In genomic region chr7:125900386-125901161, GRCm38 (mm10) we compare ENCODE assay signal across 16 mouse cellular contexts.
DNase-seq lines count a peak whose midpoint lies in the region; ATAC-seq lines count a peak whose summit lies in the region.
"Had no signal": no experiment of that assay in that cellular context is flagged by ENCODE, and none has a peak within 500 bp of the region (broad histone marks: within the 10 kb centered on the region; RNA-seq: fewer than 3 reads in every experiment).

No protein-coding gene starts in this region.

- WGBS in forebrain, embryonic 14.5 days, result 57% methylated on average over 13 of the region's 13 CpGs
- WGBS in forebrain, embryonic 16.5 days, result 50% methylated on average over 13 of the region's 13 CpGs
- WGBS in hindbrain, embryonic 10.5 days, result 73% methylated on average over 13 of the region's 13 CpGs
- WGBS in hindbrain, embryonic 11.5 days, result 74% methylated on average over 13 of the region's 13 CpGs
- WGBS in hindbrain, embryonic 13.5 days, result 63% methylated on average over 13 of the region's 13 CpGs
- 36% methylated on average over 13 of the region's 13 CpGs for WGBS in midbrain, embryonic 16.5 days

- DNase-seq in forebrain, embryonic 14.5 days (ENCODE audit: low spot score), result peak; percentile 5
- no peak for DNase-seq in hindbrain, embryonic 10.5 days (ENCODE audit: low spot score)
- no peak for DNase-seq in hindbrain, embryonic 11.5 days (ENCODE audit: low spot score)
- no peak for DNase-seq in kidney, postnatal 4 days
- DNase-seq: cerebellum, postnatal 10 days; heart, postnatal 4 days; kidney, adult 11 months; right cerebral cortex, postnatal 14 days had no signal

- H3K27me3 ChIP-seq in forebrain, embryonic 14.5 days (replicated peaks; ENCODE audit: control insufficient read depth, insufficient read depth, low read length), result no peaks in the 10 kb centered on the region
- H3K27me3 ChIP-seq in forebrain, embryonic 16.5 days (replicated peaks; ENCODE audit: control insufficient read depth, insufficient read depth, low read length), result no peaks in the 10 kb centered on the region
- H3K27me3 ChIP-seq in hindbrain, embryonic 10.5 days (ENCODE audit: insufficient read depth, poor library complexity, severe bottlenecking), result no peaks in the 10 kb centered on the region
- H3K27me3 ChIP-seq in hindbrain, embryonic 11.5 days (ENCODE audit: control insufficient read depth, insufficient read depth, low read length), result no peaks in the 10 kb centered on the region
- no peaks in the 10 kb centered on the region for H3K27me3 ChIP-seq in hindbrain, embryonic 13.5 days
- H3K27me3 ChIP-seq in midbrain, embryonic 16.5 days (ENCODE audit: control insufficient read depth, insufficient read depth, low read depth, low read length), result no peaks in the 10 kb centered on the region
- H3K27me3 ChIP-seq: limb, embryonic 12.5 days; neural tube, embryonic 13.5 days; stomach, embryonic 15.5 days had no signal

- H3K27ac ChIP-seq in forebrain, embryonic 14.5 days (ENCODE audit: low read depth, low read length), result no peak overlapping the region
- H3K27ac ChIP-seq in forebrain, embryonic 16.5 days (ENCODE audit: low read length), result no peak overlapping the region; the same call in 1 of the 2 replicates
- H3K27ac ChIP-seq in hindbrain, embryonic 10.5 days, result 0 out of 2 replicates have a peak overlapping the region, but pooled peaks have one; percentile 17
- H3K27ac ChIP-seq in hindbrain, embryonic 11.5 days (ENCODE audit: low read depth, low read length), result no peak overlapping the region
- H3K27ac ChIP-seq in hindbrain, embryonic 13.5 days, result peak overlapping the region; percentile 55; the same call in 1 of the 2 replicates
- no peak overlapping the region for H3K27ac ChIP-seq in midbrain, embryonic 16.5 days (ENCODE audit: low read length)
- H3K27ac ChIP-seq: kidney, postnatal 0 days; limb, embryonic 12.5 days; liver, embryonic 14.5 days; neural tube, embryonic 13.5 days; stomach, embryonic 15.5 days had no signal

- no peak overlapping the region for H3K4me2 ChIP-seq in forebrain, embryonic 14.5 days (ENCODE audit: low read length)
- H3K4me2 ChIP-seq in forebrain, embryonic 16.5 days (ENCODE audit: low read length), result no peak overlapping the region
- no peak overlapping the region for H3K4me2 ChIP-seq in hindbrain, embryonic 11.5 days (replicated peaks; ENCODE audit: low read depth, low read length)
- H3K4me2 ChIP-seq in hindbrain, embryonic 13.5 days, result no peak overlapping the region
- no peak overlapping the region for H3K4me2 ChIP-seq in midbrain, embryonic 16.5 days (ENCODE audit: low read length)
- H3K4me2 ChIP-seq: limb, embryonic 12.5 days; neural tube, embryonic 13.5 days; stomach, embryonic 15.5 days had no signal

- no peak overlapping the region for H3K4me3 ChIP-seq in forebrain, embryonic 14.5 days (ENCODE audit: low read depth, low read length)
- no peak overlapping the region for H3K4me3 ChIP-seq in forebrain, embryonic 16.5 days (replicated peaks; ENCODE audit: low read length)
- H3K4me3 ChIP-seq in hindbrain, embryonic 10.5 days, result no peak overlapping the region
- H3K4me3 ChIP-seq in hindbrain, embryonic 11.5 days (ENCODE audit: low read depth, low read length), result no peak overlapping the region
- no peak overlapping the region for H3K4me3 ChIP-seq in hindbrain, embryonic 13.5 days
- no peak overlapping the region for H3K4me3 ChIP-seq in midbrain, embryonic 16.5 days (ENCODE audit: low read depth, low read length)
- H3K4me3 ChIP-seq: limb, embryonic 12.5 days; neural tube, embryonic 13.5 days; stomach, embryonic 15.5 days had no signal

- H3K9ac ChIP-seq in forebrain, embryonic 14.5 days (ENCODE audit: low read length), result no peak overlapping the region
- H3K9ac ChIP-seq in forebrain, embryonic 16.5 days (replicated peaks; ENCODE audit: low read depth, low read length), result no peak overlapping the region
- H3K9ac ChIP-seq in hindbrain, embryonic 11.5 days (ENCODE audit: low read depth, low read length), result no peak overlapping the region
- no peak overlapping the region for H3K9ac ChIP-seq in hindbrain, embryonic 13.5 days
- H3K9ac ChIP-seq in midbrain, embryonic 16.5 days (ENCODE audit: low read depth, low read length), result no peak overlapping the region
- H3K9ac ChIP-seq: limb, embryonic 12.5 days; liver, embryonic 14.5 days; neural tube, embryonic 13.5 days; stomach, embryonic 15.5 days had no signal

- H3K4me1 ChIP-seq in forebrain, embryonic 14.5 days (ENCODE audit: control insufficient read depth, insufficient read depth, low read length), result no peaks in the 10 kb centered on the region
- peaks cover 9% of the 10 kb centered on the region for H3K4me1 ChIP-seq in forebrain, embryonic 16.5 days (replicated peaks; ENCODE audit: control insufficient read depth, insufficient read depth, low read length)
- peaks cover 13% of the 10 kb centered on the region; the same call in 1 of the 2 replicates for H3K4me1 ChIP-seq in hindbrain, embryonic 10.5 days (replicated peaks)
- H3K4me1 ChIP-seq in hindbrain, embryonic 11.5 days (replicated peaks; ENCODE audit: control insufficient read depth, insufficient read depth, low read length), result no peaks in the 10 kb centered on the region
- peaks cover 8% of the 10 kb centered on the region for H3K4me1 ChIP-seq in hindbrain, embryonic 13.5 days (replicated peaks)
- H3K4me1 ChIP-seq in midbrain, embryonic 16.5 days (ENCODE audit: control insufficient read depth, insufficient read depth, low read length), result peaks cover 5% of the 10 kb centered on the region; the same call in 1 of the 2 replicates

- no peaks in the 10 kb centered on the region for H3K9me3 ChIP-seq in forebrain, embryonic 14.5 days (replicated peaks; ENCODE audit: control insufficient read depth, low read length)
- H3K9me3 ChIP-seq in forebrain, embryonic 16.5 days (ENCODE audit: control insufficient read depth, low read length), result no peaks in the 10 kb centered on the region
- no peaks in the 10 kb centered on the region for H3K9me3 ChIP-seq in hindbrain, embryonic 10.5 days
- no peaks in the 10 kb centered on the region for H3K9me3 ChIP-seq in hindbrain, embryonic 11.5 days (ENCODE audit: control insufficient read depth, low read length)
- no peaks in the 10 kb centered on the region for H3K9me3 ChIP-seq in hindbrain, embryonic 13.5 days
- H3K9me3 ChIP-seq in midbrain, embryonic 16.5 days (replicated peaks; ENCODE audit: control insufficient read depth, low read length, poor library complexity, severe bottlenecking), result no peaks in the 10 kb centered on the region
- H3K9me3 ChIP-seq: limb, embryonic 12.5 days; neural tube, embryonic 13.5 days; stomach, embryonic 15.5 days had no signal

- H3K36me3 ChIP-seq in forebrain, embryonic 14.5 days (ENCODE audit: control insufficient read depth, insufficient read depth, low read length), result no peaks in the 10 kb centered on the region
- H3K36me3 ChIP-seq in forebrain, embryonic 16.5 days (ENCODE audit: control insufficient read depth, insufficient read depth), result no peaks in the 10 kb centered on the region
- H3K36me3 ChIP-seq in hindbrain, embryonic 10.5 days, result no peaks in the 10 kb centered on the region
- no peaks in the 10 kb centered on the region for H3K36me3 ChIP-seq in hindbrain, embryonic 11.5 days (ENCODE audit: control insufficient read depth, insufficient read depth, low read length)
- H3K36me3 ChIP-seq in hindbrain, embryonic 13.5 days, result no peaks in the 10 kb centered on the region
- H3K36me3 ChIP-seq in midbrain, embryonic 16.5 days (ENCODE audit: control insufficient read depth, insufficient read depth, low read length), result no peaks in the 10 kb centered on the region
- H3K36me3 ChIP-seq: limb, embryonic 12.5 days; neural tube, embryonic 13.5 days; stomach, embryonic 15.5 days had no signal

- no peak for ATAC-seq in forebrain, embryonic 14.5 days
- ATAC-seq in forebrain, embryonic 16.5 days, result no peak
- no peak for ATAC-seq in hindbrain, embryonic 11.5 days (ENCODE audit: low FRiP score)
- no peak for ATAC-seq in hindbrain, embryonic 13.5 days (ENCODE audit: low FRiP score)
- ATAC-seq in midbrain, embryonic 16.5 days, result 0 out of 2 replicates have a peak, but pooled peaks have one; percentile 68

Comparison
In these comparisons a context has a peak if more than half of its experiments do, and no peak if none do; other contexts are left out.
1. H3K27ac ChIP-seq: peak in hindbrain, embryonic 10.5 days (single experiment) and hindbrain, embryonic 13.5 days (single experiment); none in forebrain, embryonic 14.5 days (single experiment), forebrain, embryonic 16.5 days (single experiment), hindbrain, embryonic 11.5 days (single experiment) and midbrain, embryonic 16.5 days (single experiment).